Mouse (Mus musculus) kidney, embryonic 15.5 days (tissue): ENCODE results near the gene Nfx1. TPM values are rescaled to one million over a fixed set of nuclear protein-coding genes. Genes with fewer than 3 reads are reported as not detected.

Experiments used
- ATAC-seq: fragments of 200-750 bp; cut with Nextera tagmentation; replicated peaks from 2 replicates; pipeline ENCODE4 v1.8.0; 2017; ENCODE audit warnings: moderate TSS enrichment; ENCODE audit not compliant: low FRiP score
- H3K27ac ChIP-seq: fragments of 300-500 bp; sonication (generic); 2 replicates; pipeline ENCODE4 v1.5.1; 2015; ENCODE audit warnings: mild to moderate bottlenecking, inconsistent platforms
- H3K27me3 ChIP-seq: fragments of 300-500 bp; sonication (generic); 2 replicates; pipeline ENCODE4 v1.6.1; 2015; ENCODE audit warnings: inconsistent platforms
- H3K36me3 ChIP-seq: fragments of 300-500 bp; sonication (generic); 2 replicates; pipeline ENCODE4 v1.6.1; 2015; ENCODE audit warnings: inconsistent platforms
- H3K4me1 ChIP-seq: fragments of 300-500 bp; sonication (generic); 2 replicates; pipeline ENCODE4 v1.6.1; 2015; ENCODE audit warnings: inconsistent platforms
- H3K4me2 ChIP-seq: fragments of 300-500 bp; sonication (generic); 2 replicates; pipeline ENCODE4 v1.6.1; 2015; ENCODE audit warnings: moderate library complexity, mild to moderate bottlenecking, inconsistent platforms
- H3K4me3 ChIP-seq: fragments of 300-500 bp; sonication (generic); replicated peaks from 2 replicates; pipeline ENCODE4 v1.5.1; 2015; ENCODE audit warnings: mild to moderate bottlenecking, inconsistent platforms
- H3K9ac ChIP-seq: fragments of 300-500 bp; sonication (generic); 2 replicates; pipeline ENCODE4 v1.6.1; 2015; ENCODE audit warnings: mild to moderate bottlenecking, inconsistent platforms
- H3K9me3 ChIP-seq: fragments of 300-500 bp; sonication (generic); replicated peaks from 2 replicates; pipeline ENCODE4 v1.6.1; 2016; ENCODE audit warnings: inconsistent platforms
- WGBS: fragments of 180-500 bp; shearing (Covaris S2); methylation state at CpG from one replicate; pipeline ENCODE4 v1.1.7; 2015; ENCODE audit warnings: mixed read lengths; 5-methylcytosine and 5-hydroxymethylcytosine counted together
- polyA plus RNA-seq: library from polyadenylated mRNA; unstranded; fragments of >200 nt; fragmentation: Nextera tagmentation; extraction: Ambion mirVana; gene quantifications from 2 replicates; pipeline ENCODE4 v1.2.1, GENCODE M21; 2015

Gene Nfx1
- polyA plus RNA-seq, 1 experiment from 2014 or later, result 87.3 TPM

DNA sequence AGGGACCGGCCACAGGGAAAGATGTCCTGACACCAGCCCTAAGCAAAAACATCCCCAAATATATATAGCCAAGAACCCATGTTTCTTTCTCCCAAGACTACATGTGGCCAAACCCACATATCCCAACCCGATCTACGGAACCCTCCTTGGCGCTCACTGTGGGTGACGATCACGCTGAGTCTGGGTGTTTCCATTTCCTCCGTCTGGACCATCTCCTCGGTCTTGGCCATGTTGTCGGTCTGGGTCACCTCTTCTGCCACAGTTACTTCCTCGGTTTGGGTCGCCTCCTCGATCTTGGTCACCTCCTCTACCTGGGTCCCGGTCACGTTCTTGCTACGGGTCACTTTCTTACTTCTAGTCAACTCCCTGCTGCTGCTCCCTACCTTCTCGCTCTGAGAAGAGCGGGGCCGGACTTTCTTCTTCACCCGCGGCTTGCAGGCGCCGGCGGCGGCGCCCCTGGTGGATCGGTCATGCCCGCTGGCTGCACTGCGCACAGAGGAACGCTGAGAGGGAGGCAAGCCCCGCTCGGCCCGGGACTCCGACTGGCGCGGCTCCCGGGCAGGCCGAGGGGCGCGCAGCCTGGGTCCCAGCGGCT is 23.0 kb upstream of the Nfx1 start:
- ATAC-seq, result peak; percentile 82
- H3K27ac ChIP-seq, result peak overlapping the region; percentile 92
- under 1% methylated on average over 40 of the region's 40 CpGs for WGBS
- H3K4me3 ChIP-seq, result peak overlapping the region; percentile 96
- peak overlapping the region; percentile 85 for H3K4me2 ChIP-seq
- peak overlapping the region; percentile 97 for H3K9ac ChIP-seq
- peaks cover 57% of the 10 kb centered on the region for H3K36me3 ChIP-seq
- no peaks in the 10 kb centered on the region for H3K27me3 ChIP-seq
- H3K9me3 ChIP-seq, result no peaks in the 10 kb centered on the region
- H3K4me1 ChIP-seq, result peaks cover 21% of the 10 kb centered on the region

DNA sequence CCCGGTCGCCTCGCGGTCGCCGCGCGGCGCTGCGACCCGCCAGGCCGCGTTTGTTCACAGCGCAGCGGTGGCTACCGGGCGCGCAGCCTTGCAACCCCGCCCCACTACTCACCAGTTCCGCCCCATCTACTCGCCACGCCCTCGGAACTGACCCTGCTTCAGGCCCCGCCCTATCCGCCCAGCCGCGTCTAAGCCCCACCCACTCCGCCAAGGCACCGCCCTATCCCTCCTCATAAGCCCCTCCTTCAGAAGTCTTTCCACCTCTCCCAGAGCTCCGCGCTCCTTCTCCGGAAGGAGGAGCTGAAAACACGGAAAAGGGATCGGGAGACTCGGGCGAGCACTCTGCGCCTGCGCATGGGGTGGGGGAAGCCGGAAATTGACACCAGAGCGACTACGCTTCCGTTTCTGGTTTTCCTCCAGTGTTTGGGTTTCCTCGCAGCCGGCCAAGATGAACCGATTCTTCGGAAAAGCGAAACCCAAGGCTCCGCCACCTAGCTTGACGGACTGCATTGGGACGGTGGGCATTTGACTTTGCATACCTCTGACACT is 22.5 kb upstream of the Nfx1 start, which contains the start of the genes Bag1 and Chmp5:
Gene Bag1, minus strand, starts transcription at position 135 of the 549 bp plus-strand sequence.
Gene Chmp5, plus strand, starts transcription at position 248 of the 549 bp plus-strand sequence.
- peak within 1 kb of the TSS; percentile 92 for H3K27ac ChIP-seq
- H3K9me3 ChIP-seq, result no peaks in the 10 kb centered on the region
- peak within 1 kb of the TSS; percentile 96 for H3K4me3 ChIP-seq
- H3K27me3 ChIP-seq, result no peaks in the 10 kb centered on the region
- peaks cover 21% of the 10 kb centered on the region for H3K4me1 ChIP-seq
- peak; percentile 98 for ATAC-seq
- WGBS, result under 1% methylated on average over 50 of the region's 50 CpGs
- peaks cover 57% of the 10 kb centered on the region for H3K36me3 ChIP-seq
- peak within 1 kb of the TSS; percentile 97 for H3K9ac ChIP-seq
- H3K4me2 ChIP-seq, result peak within 1 kb of the TSS; percentile 85

DNA sequence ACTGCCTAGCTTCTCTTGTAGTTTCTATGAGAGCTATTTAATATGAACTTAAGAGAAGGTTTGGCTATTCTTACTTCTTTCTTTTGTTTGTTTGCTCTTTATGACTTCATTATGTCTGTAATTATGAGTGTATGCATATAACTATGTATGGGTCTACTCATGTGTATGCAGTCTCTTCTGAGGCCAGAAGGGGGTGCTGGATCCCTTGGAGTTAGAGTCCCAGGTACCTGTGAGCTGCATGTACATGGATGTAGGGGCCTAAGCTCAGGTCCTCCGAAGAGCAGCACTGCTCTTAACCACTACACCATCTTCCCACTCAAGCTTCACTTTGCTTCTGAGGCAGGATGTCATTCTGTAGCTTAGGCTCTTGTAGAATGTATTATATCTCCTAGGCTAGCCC is 17.2 kb upstream of the Nfx1 start:
- Histone ChIP-seq H3K9ac (no peak overlapping the region), H3K36me3 (peaks cover 80% of the 10 kb centered on the region), H3K27me3 (no peaks in the 10 kb centered on the region), H3K4me1 (peaks cover 10% of the 10 kb centered on the region), H3K4me3 (no peak overlapping the region), H3K27ac (no peak overlapping the region), H3K4me2 (no peak overlapping the region), H3K9me3 (no peaks in the 10 kb centered on the region)
- 95% methylated on average over 1 of the region's 1 CpGs for WGBS
- ATAC-seq, result no peak

DNA sequence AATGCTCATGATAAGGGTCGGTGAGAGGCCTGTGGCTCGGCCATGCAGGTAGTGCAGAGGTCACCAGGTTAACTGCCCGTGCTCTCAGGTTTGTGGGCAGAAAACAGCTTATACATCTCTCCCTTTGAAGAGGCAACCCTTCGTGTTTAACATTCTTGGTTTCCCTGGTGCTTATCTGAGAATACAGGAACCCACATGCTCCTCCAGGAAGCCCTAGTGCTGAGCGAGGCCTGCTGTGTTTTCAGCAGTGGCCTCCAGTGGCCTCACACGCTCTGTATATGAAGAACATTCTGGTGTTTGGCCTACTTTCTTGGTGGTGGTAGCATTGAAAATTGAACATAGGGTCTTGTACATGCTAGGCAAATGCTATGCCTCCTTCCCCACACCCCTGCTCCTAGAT is 14.8 kb upstream of the Nfx1 start:
- Histone ChIP-seq H3K9me3 (no peaks in the 10 kb centered on the region), H3K27ac (no peak overlapping the region), H3K4me2 (no peak overlapping the region), H3K27me3 (no peaks in the 10 kb centered on the region), H3K36me3 (peaks cover 94% of the 10 kb centered on the region), H3K9ac (no peak overlapping the region), H3K4me1 (no peaks in the 10 kb centered on the region), H3K4me3 (no peak overlapping the region)
- ATAC-seq, result no peak
- 84% methylated on average over 6 of the region's 6 CpGs for WGBS

DNA sequence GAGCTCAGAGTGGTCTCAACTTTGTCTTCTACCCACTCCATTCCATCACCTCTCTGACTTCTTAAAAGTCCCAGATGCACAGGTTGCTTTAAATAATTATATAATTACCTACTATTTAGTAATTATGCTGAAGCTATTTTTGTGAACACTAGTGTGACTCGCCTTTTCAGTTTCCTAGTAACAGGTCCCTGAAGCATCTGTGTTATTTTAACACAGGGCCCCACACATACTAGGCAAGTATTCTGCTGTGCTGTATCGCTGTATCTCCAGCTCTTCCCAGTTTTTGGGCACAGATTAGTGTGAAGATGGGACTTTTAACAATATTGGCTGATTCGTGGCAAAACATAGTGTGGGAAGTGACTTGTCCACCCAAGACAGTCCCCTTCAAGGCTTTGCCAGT is 7.2 kb upstream of the Nfx1 start:
- Histone ChIP-seq H3K27ac (no peak overlapping the region), H3K27me3 (no peaks in the 10 kb centered on the region), H3K9me3 (no peaks in the 10 kb centered on the region), H3K36me3 (peaks cover 86% of the 10 kb centered on the region), H3K4me3 (no peak overlapping the region), H3K4me1 (no peaks in the 10 kb centered on the region), H3K4me2 (no peak overlapping the region), H3K9ac (no peak overlapping the region)
- WGBS, result 89% methylated on average over 3 of the region's 3 CpGs
- no peak for ATAC-seq

DNA sequence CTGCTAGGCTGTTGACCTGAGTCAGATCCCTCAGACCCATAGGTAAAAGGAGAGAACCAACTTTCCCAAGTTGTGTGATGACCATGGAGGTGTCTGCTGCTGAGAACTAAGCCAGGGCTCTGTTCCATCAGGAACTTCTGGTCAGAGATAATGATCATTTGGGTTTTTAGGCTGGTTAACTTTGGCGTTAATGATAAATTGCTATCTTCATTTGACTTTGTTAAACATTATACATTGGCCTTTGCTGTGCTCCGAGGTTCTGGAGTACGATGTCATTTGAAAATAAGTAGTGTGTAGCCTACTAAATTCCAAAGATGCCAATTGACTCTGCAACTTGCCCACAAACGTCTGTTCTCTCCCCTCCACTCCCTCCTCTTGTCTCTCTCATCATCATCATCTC is 1.5 kb upstream of the Nfx1 start:
- Histone ChIP-seq H3K36me3 (peaks cover 34% of the 10 kb centered on the region), H3K9me3 (no peaks in the 10 kb centered on the region), H3K27ac (peak overlapping the region; percentile 94), H3K4me1 (peaks cover 22% of the 10 kb centered on the region), H3K27me3 (no peaks in the 10 kb centered on the region), H3K4me3 (peak overlapping the region; percentile 82; the same call in 1 of the 2 replicates), H3K9ac (no peak overlapping the region), H3K4me2 (peak overlapping the region; percentile 66)
- ATAC-seq, result no peak
- 59% methylated on average over 4 of the region's 4 CpGs for WGBS

DNA sequence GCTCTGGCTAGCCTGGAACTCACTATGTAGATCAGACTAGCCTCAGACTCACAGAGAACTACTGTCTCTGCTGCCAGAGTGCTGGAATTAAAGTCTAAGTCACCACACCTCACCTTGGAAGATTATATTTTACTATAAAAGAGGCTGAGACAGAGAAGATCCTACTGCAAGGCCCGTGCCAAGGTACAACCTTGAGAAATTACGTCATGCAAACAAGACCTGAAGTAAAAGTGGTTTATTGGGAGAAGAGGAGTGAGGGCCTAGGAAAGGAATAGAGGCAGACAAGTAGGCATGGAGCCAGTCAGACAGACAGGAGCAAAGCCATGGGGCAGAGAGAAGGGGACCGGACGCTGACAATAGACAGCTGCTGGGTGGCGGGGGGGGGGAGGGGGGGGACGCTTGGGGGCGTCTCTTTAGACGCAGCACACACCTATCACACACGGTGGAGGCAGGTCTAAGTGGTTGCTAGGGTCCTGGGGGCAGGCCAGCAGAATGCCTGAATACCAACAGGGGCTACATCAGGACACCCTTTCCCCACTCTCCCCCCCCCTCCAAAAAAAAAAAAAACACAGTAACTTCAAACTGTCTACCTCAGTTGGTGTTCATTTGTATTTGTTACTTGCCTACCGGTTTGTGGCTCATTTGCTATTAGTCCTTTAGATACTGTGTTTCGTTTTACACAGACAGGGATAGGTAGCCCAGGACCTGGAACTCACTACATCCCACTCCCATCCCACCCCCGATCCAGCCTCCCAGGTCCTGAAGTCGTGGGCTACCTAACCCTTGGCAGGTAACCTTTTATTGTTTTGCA is 720 bp upstream of the Nfx1 start:
- H3K9ac ChIP-seq, result peak overlapping the region; percentile 76

DNA sequence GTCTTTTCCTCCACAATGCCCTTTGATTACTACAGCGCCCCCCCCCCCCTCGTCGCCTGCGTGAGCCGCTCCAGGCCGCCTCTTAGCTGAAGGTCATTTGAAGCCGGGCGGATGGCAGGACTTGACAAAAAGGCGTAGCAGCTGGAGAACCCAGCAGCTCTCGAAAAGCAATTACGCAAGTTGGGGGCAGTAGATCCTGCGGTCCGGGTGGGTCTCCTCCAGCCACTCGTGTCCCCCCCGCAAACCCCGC is 189 bp upstream of the Nfx1 start:
- Histone ChIP-seq H3K27me3 (no peaks in the 10 kb centered on the region), H3K27ac (peak overlapping the region; percentile 94), H3K9ac (peak overlapping the region; percentile 76), H3K4me1 (peaks cover 22% of the 10 kb centered on the region), H3K9me3 (no peaks in the 10 kb centered on the region), H3K4me3 (peak overlapping the region; percentile 82), H3K4me2 (peak overlapping the region; percentile 66), H3K36me3 (peaks cover 29% of the 10 kb centered on the region)
- no peak; the same call in 1 of the 2 replicates for ATAC-seq
- WGBS, result 0% methylated on average over 16 of the region's 16 CpGs

More for the DNA sequence above, 720 bp upstream of the Nfx1 start:
- Histone ChIP-seq H3K27ac (peak overlapping the region; percentile 94), H3K9me3 (no peaks in the 10 kb centered on the region), H3K4me1 (peaks cover 22% of the 10 kb centered on the region), H3K27me3 (no peaks in the 10 kb centered on the region), H3K36me3 (peaks cover 28% of the 10 kb centered on the region), H3K4me2 (peak overlapping the region; percentile 66), H3K4me3 (peak overlapping the region; percentile 82)
- ATAC-seq, result peak; percentile 20; the same call in 1 of the 2 replicates
- 7% methylated on average over 12 of the region's 13 CpGs for WGBS

DNA sequence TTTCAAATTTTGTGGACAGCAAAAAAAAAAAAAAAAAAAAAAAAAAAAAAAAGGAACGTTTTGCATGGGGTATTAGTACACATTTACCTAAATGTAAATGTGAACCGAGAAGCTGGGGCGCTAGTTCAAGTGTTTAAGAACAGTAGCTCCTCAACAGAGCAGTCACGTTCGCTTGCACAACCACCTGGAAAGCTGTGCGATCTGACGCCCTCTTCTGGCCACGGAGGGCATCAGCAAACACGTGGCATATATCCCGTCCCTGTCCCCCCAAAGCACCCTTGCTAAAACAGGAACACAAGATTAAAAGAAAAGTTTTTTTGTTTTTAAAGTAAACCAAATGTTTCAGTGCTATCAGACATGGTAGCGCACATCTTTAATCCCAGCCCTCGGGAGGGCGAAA is 1.0 kb downstream of the Nfx1 start:
- peaks cover 22% of the 10 kb centered on the region for H3K4me1 ChIP-seq
- H3K36me3 ChIP-seq, result peaks cover 28% of the 10 kb centered on the region
- no peaks in the 10 kb centered on the region for H3K27me3 ChIP-seq
- ATAC-seq, result no peak
- H3K4me2 ChIP-seq, result peak overlapping the region; percentile 66
- peak overlapping the region; percentile 76 for H3K9ac ChIP-seq
- peak overlapping the region; percentile 94 for H3K27ac ChIP-seq
- H3K9me3 ChIP-seq, result no peaks in the 10 kb centered on the region
- WGBS, result 24% methylated on average over 13 of the region's 13 CpGs
- H3K4me3 ChIP-seq, result peak overlapping the region; percentile 82

DNA sequence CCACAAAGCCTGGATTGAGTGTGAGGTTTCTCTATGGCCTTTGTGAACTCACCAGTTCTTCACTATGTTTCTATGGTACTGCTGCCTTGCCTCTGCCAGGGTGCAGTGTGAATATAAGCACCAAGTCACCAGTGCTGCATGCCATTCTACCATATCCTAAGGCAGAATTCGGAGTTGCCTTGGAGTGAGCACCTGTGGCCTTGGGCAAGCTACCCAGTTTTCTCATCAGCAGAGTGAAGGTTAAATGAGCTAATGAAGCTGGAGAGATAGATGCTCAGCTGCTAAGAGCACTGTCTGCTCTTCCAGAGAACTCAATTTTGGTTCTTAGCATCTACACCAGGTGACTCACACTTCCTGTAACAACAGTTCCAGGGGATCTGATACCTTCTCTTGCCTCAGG is 3.3 kb downstream of the Nfx1 start:
- no peaks in the 10 kb centered on the region for H3K9me3 ChIP-seq
- no peak overlapping the region for H3K4me3 ChIP-seq
- H3K27ac ChIP-seq, result no peak overlapping the region
- ATAC-seq, result no peak
- peaks cover 21% of the 10 kb centered on the region for H3K4me1 ChIP-seq
- H3K4me2 ChIP-seq, result no peak overlapping the region
- 94% methylated on average over 1 of the region's 1 CpGs for WGBS
- peaks cover 40% of the 10 kb centered on the region for H3K36me3 ChIP-seq
- no peak overlapping the region for H3K9ac ChIP-seq
- no peaks in the 10 kb centered on the region for H3K27me3 ChIP-seq

DNA sequence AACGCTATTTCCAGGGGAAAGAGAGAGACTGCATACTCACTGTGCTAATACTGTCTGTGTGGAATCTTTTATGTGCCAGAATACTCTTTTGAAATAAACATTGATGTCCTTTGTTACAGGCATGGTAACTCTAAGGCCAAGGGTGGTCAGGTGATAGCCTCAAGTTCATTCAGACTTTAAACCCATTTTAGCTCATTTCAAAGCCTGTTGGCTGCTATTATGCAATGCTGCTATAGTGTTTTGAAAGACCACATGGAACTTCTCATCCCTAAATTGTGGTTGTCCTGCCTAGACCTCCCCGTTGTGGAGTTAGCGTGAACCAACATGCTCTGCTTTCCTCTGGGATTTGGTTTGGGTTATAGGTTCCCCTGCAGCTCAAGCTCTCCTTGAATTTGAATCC is 5.0 kb downstream of the Nfx1 start:
- peaks cover 56% of the 10 kb centered on the region for H3K36me3 ChIP-seq
- no peaks in the 10 kb centered on the region for H3K9me3 ChIP-seq
- H3K27ac ChIP-seq, result no peak overlapping the region
- no peak overlapping the region for H3K4me3 ChIP-seq
- ATAC-seq, result no peak
- WGBS, result 87% methylated on average over 3 of the region's 3 CpGs
- H3K9ac ChIP-seq, result no peak overlapping the region
- H3K27me3 ChIP-seq, result no peaks in the 10 kb centered on the region
- H3K4me1 ChIP-seq, result peaks cover 11% of the 10 kb centered on the region
- no peak overlapping the region for H3K4me2 ChIP-seq

DNA sequence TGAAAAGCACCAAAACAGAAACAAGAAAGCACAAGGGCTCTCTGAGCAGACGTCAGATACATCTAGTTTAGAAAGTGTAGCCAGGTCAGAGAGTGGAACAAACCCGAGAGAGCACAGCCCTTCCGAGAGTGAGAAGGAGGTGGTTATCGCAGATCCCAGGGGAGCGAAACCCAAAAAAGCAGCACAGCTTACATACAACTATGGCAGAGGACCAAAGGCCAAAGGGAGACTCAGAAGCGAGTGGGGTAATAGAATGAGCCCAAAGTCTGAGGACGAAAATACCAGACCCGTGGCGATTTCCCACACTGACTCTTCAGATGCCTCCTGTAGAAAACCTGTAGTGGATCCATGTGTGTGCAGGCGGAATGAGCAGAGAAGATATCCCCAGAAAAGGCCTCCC is 5.9 kb downstream of the Nfx1 start:
- Histone ChIP-seq H3K4me1 (peaks cover 10% of the 10 kb centered on the region), H3K27ac (no peak overlapping the region), H3K9me3 (no peaks in the 10 kb centered on the region), H3K4me3 (no peak overlapping the region), H3K9ac (no peak overlapping the region), H3K4me2 (no peak overlapping the region), H3K36me3 (peaks cover 66% of the 10 kb centered on the region), H3K27me3 (no peaks in the 10 kb centered on the region)
- 90% methylated on average over 10 of the region's 10 CpGs for WGBS
- ATAC-seq, result no peak
